Comparison of ENCODE assay signal across 8 mouse cellular contexts in the genomic region with DNA sequence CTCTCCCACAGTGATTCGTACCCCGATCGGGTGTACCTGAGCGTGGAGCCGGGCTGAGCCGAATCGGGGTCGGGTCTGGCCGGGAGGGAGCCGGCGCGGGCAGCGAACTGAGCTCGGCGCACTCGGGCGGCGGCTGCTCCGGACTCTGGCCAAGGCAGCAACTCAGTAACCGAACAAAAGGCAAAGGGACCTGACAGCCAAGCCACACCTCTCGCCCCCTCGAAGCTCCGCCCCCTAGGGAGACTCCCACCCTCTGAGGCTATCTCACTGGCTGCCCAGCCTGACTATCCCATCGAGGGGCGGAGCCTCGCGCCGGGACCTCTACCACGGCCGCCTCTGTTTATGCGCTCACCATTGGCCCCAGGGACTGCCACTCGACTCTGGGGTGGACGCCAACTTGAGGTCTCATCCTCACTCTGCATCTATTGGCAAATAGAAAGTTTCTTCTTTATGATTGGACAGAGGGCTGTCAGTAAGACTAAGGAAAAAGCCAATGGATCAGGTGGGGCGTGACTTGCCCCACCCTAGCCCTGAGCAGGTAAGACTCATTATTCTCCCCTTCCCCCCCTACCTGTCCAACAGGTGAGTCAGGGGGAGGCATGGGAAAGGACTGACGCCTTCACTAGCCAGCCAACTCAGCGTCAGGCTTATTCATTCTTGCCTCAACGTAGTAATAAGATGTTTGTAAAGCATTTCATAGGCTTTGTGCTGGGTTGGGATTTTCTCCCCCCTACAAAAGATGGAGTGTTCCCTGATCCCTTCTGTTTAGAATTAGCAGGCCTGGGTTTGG. TPM values are rescaled to one million over a fixed set of nuclear protein-coding genes. Genes with fewer than 3 reads are reported as not detected.
DNase-seq lines count a peak whose midpoint lies in the region; ATAC-seq and TF ChIP-seq lines count a peak whose summit lies in the region.

A gene (minus strand): TSS at position 164 of the 790 bp plus-strand sequence.

- peak within 1 kb of the TSS; percentile 77 for H3K9ac ChIP-seq in hindbrain, postnatal 0 days (replicated peaks; ENCODE audit: low read length)

- peak; percentile 100 for DNase-seq in ZHBTc4 (ENCODE audit: low read depth, low spot score)
- peak; percentile 100 for DNase-seq in gastrocnemius, adult 2 months
- peak; percentile 100 for DNase-seq in hindbrain, postnatal 0 days (ENCODE audit: low spot score)
- peak; percentile 99 to 100 for DNase-seq in left cerebral cortex, adult 2 months (ENCODE audit: extremely low spot score in 1 of 2, low spot score in 2 of 2)
- DNase-seq in right cerebral cortex, adult 2 months (ENCODE audit: low spot score in 2 of 2) = peak; percentile 100
- DNase-seq in urinary bladder, postnatal 14 days (ENCODE audit: low spot score) = peak; percentile 100

- intact Hi-C loops in gastrocnemius, adult 2 months (cut with DNase I) = no loop called here
- intact Hi-C loops in left cerebral cortex, adult 2 months (cut with DNase I) = no loop called here

- peaks cover 24% of the 10 kb centered on the region for H3K4me1 ChIP-seq in hindbrain, postnatal 0 days (ENCODE audit: insufficient read depth, low read length)

- peak within 1 kb of the TSS; percentile 58 for H3K4me2 ChIP-seq in hindbrain, postnatal 0 days (ENCODE audit: low read depth, low read length)

- TF ChIP-seq CTCF in gastrocnemius, adult 2 months (IDR thresholded peaks at IDR 0.05) = no peak
- no peak; the same call in 1 of the 2 replicates for TF ChIP-seq CTCF in hindbrain, postnatal 0 days (IDR thresholded peaks at IDR 0.05; ENCODE audit: low read depth)
- no peak for TF ChIP-seq CTCF in left cerebral cortex, adult 2 months (IDR thresholded peaks at IDR 0.05)

- peak within 1 kb of the TSS; percentile 98 for H3K4me3 ChIP-seq in gastrocnemius, adult 2 months
- peak within 1 kb of the TSS; percentile 75 for H3K4me3 ChIP-seq in hindbrain, postnatal 0 days (ENCODE audit: low read length)
- H3K4me3 ChIP-seq in left cerebral cortex, adult 2 months = peak within 1 kb of the TSS; percentile 89

- H3K9me3 ChIP-seq in hindbrain, postnatal 0 days (ENCODE audit: low read length) = no peaks in the 10 kb centered on the region

- H3K27me3 ChIP-seq in hindbrain, postnatal 0 days (ENCODE audit: insufficient read depth, low read length) = no peaks in the 10 kb centered on the region

- no peaks in the 10 kb centered on the region for H3K36me3 ChIP-seq in hindbrain, postnatal 0 days (ENCODE audit: insufficient read depth, low read length)

- ATAC-seq in common myeloid progenitor, adult 5-6 weeks (replicated peaks; ENCODE audit: low read depth, poor library complexity, severe bottlenecking) = peak; percentile 91
- peak; percentile 99 for ATAC-seq in hindbrain, postnatal 0 days
- ATAC-seq in megakaryocyte, adult 5-6 weeks (ENCODE audit: poor library complexity, severe bottlenecking) = peak; percentile 86

- 2% methylated on average over 34 of the region's 37 CpGs for WGBS in hindbrain, postnatal 0 days

- peak within 1 kb of the TSS; percentile 94 for H3K27ac ChIP-seq in gastrocnemius, adult 2 months
- H3K27ac ChIP-seq in hindbrain, postnatal 0 days = peak within 1 kb of the TSS; percentile 87
- H3K27ac ChIP-seq in left cerebral cortex, adult 2 months = peak within 1 kb of the TSS; percentile 72

RNA-seq across cellular contexts. Expression of the gene that starts here (rescaled TPM):
- 1.9 and 2.5 TPM in 2 replicates for total RNA-seq in common myeloid progenitor, adult 5-6 weeks (2017)
- 100 to 1,000 TPM in 1 of 2 experiments, 10 to 100 TPM in 1; 68.6 to 104 TPM for total RNA-seq in gastrocnemius, adult 2 months (2021)
- total RNA-seq in hindbrain, postnatal 0 days (2014; rRNA removed) = 105 and 119 TPM in 2 replicates
- 42.7 and 49.8 TPM in 2 replicates for polyA plus RNA-seq in hindbrain, postnatal 0 days (2015; fragmentation: Nextera tagmentation; extraction: Ambion mirVana)
- 10 to 100 TPM; 51.2 to 53.7 TPM for total RNA-seq in left cerebral cortex, adult 2 months (2021)
- 3.5 and 3.9 TPM in 2 replicates for total RNA-seq in megakaryocyte, adult 5-6 weeks (2015)
- total RNA-seq in megakaryocyte, adult 5-6 weeks (2017) = 1.5 and 5.1 TPM in 2 replicates

Comparison
In these comparisons a context has a peak if more than half of its experiments do, and no peak if none do; other contexts are left out.
1. Peak in every context shown above with its lines: DNase-seq, ATAC-seq, H3K4me3 ChIP-seq and H3K27ac ChIP-seq.
2. RNA of the gene that starts here (total RNA-seq): 105 to 119 TPM in hindbrain, postnatal 0 days, 68.6 to 104 TPM in gastrocnemius, adult 2 months and 51.2 to 53.7 TPM in left cerebral cortex, adult 2 months; 1.5 to 5.1 TPM in megakaryocyte, adult 5-6 weeks and 1.9 to 2.5 TPM in common myeloid progenitor, adult 5-6 weeks; every median in the first group is over 4 times any median in the second.